Mouse (Mus musculus): Measurements from ENCODE around the gene Sco1. TPM values are rescaled to one million over a fixed set of nuclear protein-coding genes. Genes with fewer than 3 reads are reported as not detected.
A peak's percentile ranks its signal among the peaks of the same experiment; 100 is the strongest.

The Sco1 gene
- polyA plus RNA-seq, 1 experiment from 2014 or later = 17.7 TPM

- Histone ChIP-seq H3K9me3 (ENCODE audit: control insufficient read depth, low read length) (no peaks in the 10 kb centered on the region), H3K27me3 (replicated peaks; ENCODE audit: control insufficient read depth, insufficient read depth, low read length) (peaks cover 9% of the 10 kb centered on the region), H3K4me3 (ENCODE audit: low read length) (no peak overlapping the region), H3K27ac (ENCODE audit: low read length) (no peak overlapping the region), H3K9ac (ENCODE audit: low read depth, low read length) (no peak overlapping the region), H3K4me1 (ENCODE audit: control insufficient read depth, insufficient read depth, low read length) (no peaks in the 10 kb centered on the region), H3K36me3 (ENCODE audit: control insufficient read depth, insufficient read depth, low read length) (no peaks in the 10 kb centered on the region), H3K4me2 (ENCODE audit: low read depth, low read length) (no peak overlapping the region)
- 63% methylated on average over 11 of the region's 11 CpGs for WGBS
- no peak for ATAC-seq
Measured at GRCm38 (mm10) chr11:67079740-67080139, 27.3 kb downstream of the Sco1 start.

GRCm38 (mm10) chr11:67080168-67080567 lies 27.7 kb downstream of the Sco1 start:
- H3K4me1 ChIP-seq (ENCODE audit: control insufficient read depth, insufficient read depth, low read length) = no peaks in the 10 kb centered on the region
- no peak overlapping the region for H3K4me2 ChIP-seq (ENCODE audit: low read depth, low read length)
- H3K9me3 ChIP-seq (ENCODE audit: control insufficient read depth, low read length) = no peaks in the 10 kb centered on the region
- H3K9ac ChIP-seq (ENCODE audit: low read depth, low read length) = no peak overlapping the region
- no peaks in the 10 kb centered on the region for H3K36me3 ChIP-seq (ENCODE audit: control insufficient read depth, insufficient read depth, low read length)
- peaks cover 9% of the 10 kb centered on the region for H3K27me3 ChIP-seq (replicated peaks; ENCODE audit: control insufficient read depth, insufficient read depth, low read length)
- WGBS = 10% methylated on average over 3 of the region's 3 CpGs
- no peak overlapping the region for H3K27ac ChIP-seq (ENCODE audit: low read length)
- no peak overlapping the region for H3K4me3 ChIP-seq (ENCODE audit: low read length)
- peak; percentile 58 for ATAC-seq

DNA sequence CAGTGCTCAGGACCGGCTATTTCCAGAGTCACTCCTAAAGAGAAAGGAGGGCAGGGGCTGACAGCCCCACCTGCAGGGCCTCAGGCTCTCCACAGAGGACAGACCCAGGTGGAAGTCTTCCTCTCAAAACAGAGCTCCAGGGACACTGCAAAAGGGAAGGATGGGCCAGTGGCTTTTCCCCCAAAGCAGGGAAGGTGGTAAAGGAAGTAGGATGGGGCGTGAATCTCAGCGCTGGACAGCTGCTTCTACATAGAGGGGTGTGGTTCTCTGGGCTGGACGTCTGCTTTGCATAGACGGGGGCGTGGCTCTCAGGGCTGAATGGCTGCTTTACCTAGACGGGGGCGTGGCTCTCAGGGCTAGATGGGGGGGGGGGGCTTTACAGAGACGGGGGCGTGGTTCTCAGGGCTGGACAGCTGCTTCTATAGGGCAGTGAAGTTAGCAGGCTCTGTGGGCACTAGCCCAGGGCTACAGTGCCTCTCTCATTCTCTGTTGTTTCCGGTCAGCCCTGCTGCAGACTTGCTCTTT lies 28.7 kb downstream of the Sco1 start:
- peaks cover 9% of the 10 kb centered on the region for H3K27me3 ChIP-seq (replicated peaks; ENCODE audit: control insufficient read depth, insufficient read depth, low read length)
- H3K36me3 ChIP-seq (ENCODE audit: control insufficient read depth, insufficient read depth, low read length) = no peaks in the 10 kb centered on the region
- no peak overlapping the region for H3K4me2 ChIP-seq (ENCODE audit: low read depth, low read length)
- ATAC-seq = peak; percentile 89
- peaks cover 2% of the 10 kb centered on the region for H3K4me1 ChIP-seq (ENCODE audit: control insufficient read depth, insufficient read depth, low read length)
- no peak overlapping the region for H3K9ac ChIP-seq (ENCODE audit: low read depth, low read length)
- H3K27ac ChIP-seq (ENCODE audit: low read length) = no peak overlapping the region
- WGBS = 6% methylated on average over 11 of the region's 11 CpGs
- no peak overlapping the region for H3K4me3 ChIP-seq (ENCODE audit: low read length)
- no peaks in the 10 kb centered on the region for H3K9me3 ChIP-seq (ENCODE audit: control insufficient read depth, low read length)

GRCm38 (mm10) chr11:67082188-67082587 lies 29.7 kb downstream of the Sco1 start:
- ATAC-seq = no peak
- Histone ChIP-seq H3K4me2 (ENCODE audit: low read depth, low read length) (no peak overlapping the region), H3K4me1 (ENCODE audit: control insufficient read depth, insufficient read depth, low read length) (peaks cover 7% of the 10 kb centered on the region), H3K36me3 (ENCODE audit: control insufficient read depth, insufficient read depth, low read length) (no peaks in the 10 kb centered on the region), H3K4me3 (ENCODE audit: low read length) (no peak overlapping the region), H3K27me3 (replicated peaks; ENCODE audit: control insufficient read depth, insufficient read depth, low read length) (peaks cover 9% of the 10 kb centered on the region), H3K9me3 (ENCODE audit: control insufficient read depth, low read length) (no peaks in the 10 kb centered on the region), H3K27ac (ENCODE audit: low read length) (no peak overlapping the region), H3K9ac (ENCODE audit: low read depth, low read length) (no peak overlapping the region)
- 90% methylated on average over 7 of the region's 7 CpGs for WGBS

DNA sequence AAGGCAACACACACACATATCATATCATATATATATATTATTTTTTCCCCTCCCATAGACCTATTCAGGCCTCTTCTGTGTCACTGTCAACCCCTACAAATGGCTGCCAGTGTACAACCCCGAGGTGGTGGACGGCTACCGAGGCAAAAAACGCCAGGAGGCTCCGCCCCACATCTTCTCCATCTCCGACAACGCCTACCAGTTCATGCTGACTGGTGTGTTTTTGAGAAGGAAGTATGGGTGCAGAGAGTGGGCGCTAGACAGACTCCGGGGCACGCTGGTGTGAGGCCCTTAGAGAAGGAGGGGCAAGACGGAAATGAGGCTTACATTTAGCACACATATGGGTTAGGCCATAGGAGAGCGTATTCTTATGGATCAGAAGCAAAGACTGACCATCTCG lies 30.3 kb downstream of the Sco1 start:
- no peak overlapping the region for H3K4me2 ChIP-seq (ENCODE audit: low read depth, low read length)
- no peaks in the 10 kb centered on the region for H3K9me3 ChIP-seq (ENCODE audit: control insufficient read depth, low read length)
- H3K4me3 ChIP-seq (ENCODE audit: low read length) = no peak overlapping the region
- no peak overlapping the region for H3K27ac ChIP-seq (ENCODE audit: low read length)
- no peaks in the 10 kb centered on the region for H3K36me3 ChIP-seq (ENCODE audit: control insufficient read depth, insufficient read depth, low read length)
- H3K27me3 ChIP-seq (replicated peaks; ENCODE audit: control insufficient read depth, insufficient read depth, low read length) = peaks cover 9% of the 10 kb centered on the region
- WGBS = 85% methylated on average over 13 of the region's 13 CpGs
- no peak for ATAC-seq
- H3K4me1 ChIP-seq (ENCODE audit: control insufficient read depth, insufficient read depth, low read length) = peaks cover 7% of the 10 kb centered on the region
- H3K9ac ChIP-seq (ENCODE audit: low read depth, low read length) = no peak overlapping the region

DNA sequence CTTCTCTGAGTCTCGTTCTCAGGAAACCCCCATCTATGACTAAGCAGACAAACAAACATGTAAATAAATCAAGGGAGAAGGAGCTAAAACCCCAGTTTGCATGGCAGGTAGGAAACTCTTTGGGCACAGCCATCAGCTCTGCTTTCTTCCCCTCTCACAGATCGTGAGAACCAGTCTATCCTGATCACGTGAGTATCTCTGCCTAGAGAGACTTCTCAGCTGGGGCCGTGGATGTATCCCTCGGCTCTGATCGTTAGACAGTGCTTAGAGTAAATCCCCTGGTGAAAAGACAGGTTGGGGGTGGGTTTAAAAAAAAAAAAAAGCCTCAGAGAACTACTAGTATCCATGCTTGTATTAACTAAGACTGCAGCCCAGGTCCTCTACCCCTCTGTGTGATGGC lies 30.8 kb downstream of the Sco1 start:
- no peak overlapping the region for H3K4me2 ChIP-seq (ENCODE audit: low read depth, low read length)
- no peak overlapping the region for H3K27ac ChIP-seq (ENCODE audit: low read length)
- H3K9ac ChIP-seq (ENCODE audit: low read depth, low read length) = no peak overlapping the region
- no peak overlapping the region for H3K4me3 ChIP-seq (ENCODE audit: low read length)
- 77% methylated on average over 6 of the region's 6 CpGs for WGBS
- H3K4me1 ChIP-seq (ENCODE audit: control insufficient read depth, insufficient read depth, low read length) = peaks cover 7% of the 10 kb centered on the region
- ATAC-seq = no peak
- no peaks in the 10 kb centered on the region for H3K9me3 ChIP-seq (ENCODE audit: control insufficient read depth, low read length)
- peaks cover 9% of the 10 kb centered on the region for H3K27me3 ChIP-seq (replicated peaks; ENCODE audit: control insufficient read depth, insufficient read depth, low read length)
- no peaks in the 10 kb centered on the region for H3K36me3 ChIP-seq (ENCODE audit: control insufficient read depth, insufficient read depth, low read length)

DNA sequence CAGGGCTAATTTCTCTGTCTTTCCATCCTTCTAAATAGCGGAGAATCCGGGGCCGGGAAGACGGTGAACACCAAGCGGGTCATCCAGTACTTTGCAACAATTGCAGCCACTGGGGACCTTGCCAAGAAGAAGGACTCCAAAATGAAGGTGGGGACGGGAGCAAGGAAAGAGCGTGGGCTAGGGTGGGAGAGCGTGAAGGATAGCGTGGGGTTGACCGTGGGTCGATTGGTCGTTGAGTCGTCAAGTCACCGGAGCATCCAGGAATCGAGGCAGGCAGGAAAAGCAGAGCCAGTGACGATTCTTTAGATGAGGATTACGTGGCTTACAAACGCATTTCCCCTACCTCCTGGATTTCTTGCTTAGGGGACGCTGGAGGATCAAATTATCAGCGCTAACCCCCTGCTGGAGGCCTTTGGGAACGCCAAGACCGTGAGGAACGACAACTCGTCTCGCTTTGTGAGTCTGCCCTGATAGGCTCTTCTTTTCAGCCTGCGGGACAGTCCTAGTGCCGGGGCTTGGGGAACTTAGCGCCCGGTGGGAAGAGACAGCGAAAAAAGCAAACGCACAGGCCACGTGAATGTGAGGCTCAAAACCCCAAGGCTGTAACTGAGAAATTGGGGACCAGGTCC lies 31.4 kb downstream of the Sco1 start:
- Histone ChIP-seq H3K27ac (ENCODE audit: low read length) (no peak overlapping the region), H3K27me3 (replicated peaks; ENCODE audit: control insufficient read depth, insufficient read depth, low read length) (peaks cover 9% of the 10 kb centered on the region), H3K9ac (ENCODE audit: low read depth, low read length) (no peak overlapping the region), H3K9me3 (ENCODE audit: control insufficient read depth, low read length) (no peaks in the 10 kb centered on the region), H3K36me3 (ENCODE audit: control insufficient read depth, insufficient read depth, low read length) (no peaks in the 10 kb centered on the region), H3K4me3 (ENCODE audit: low read length) (no peak overlapping the region), H3K4me2 (ENCODE audit: low read depth, low read length) (no peak overlapping the region), H3K4me1 (ENCODE audit: control insufficient read depth, insufficient read depth, low read length) (peaks cover 7% of the 10 kb centered on the region)
- ATAC-seq = no peak
- WGBS = 46% methylated on average over 32 of the region's 32 CpGs

DNA sequence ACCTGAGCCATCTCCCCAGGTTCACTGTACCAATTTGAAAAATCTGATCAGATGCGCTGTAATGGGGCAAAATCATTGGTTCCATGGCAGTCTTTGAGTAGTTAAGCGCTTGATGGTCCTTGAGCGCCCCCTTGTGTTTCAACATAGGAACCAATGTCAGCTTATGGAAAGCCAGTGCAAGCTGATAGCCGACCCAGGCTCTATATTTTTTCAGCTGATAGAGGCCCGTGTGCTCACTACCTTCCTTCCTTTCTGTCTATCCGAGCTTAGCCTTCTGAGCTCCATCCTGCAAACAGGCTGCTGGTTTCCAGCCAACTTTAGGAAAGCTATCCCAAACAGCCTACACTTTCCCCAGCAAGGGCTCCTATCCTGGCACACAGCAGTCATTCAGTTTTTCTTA lies 33.0 kb downstream of the Sco1 start:
- H3K9ac ChIP-seq (ENCODE audit: low read depth, low read length) = no peak overlapping the region
- peaks cover 9% of the 10 kb centered on the region for H3K27me3 ChIP-seq (replicated peaks; ENCODE audit: control insufficient read depth, insufficient read depth, low read length)
- peaks cover 7% of the 10 kb centered on the region for H3K4me1 ChIP-seq (ENCODE audit: control insufficient read depth, insufficient read depth, low read length)
- H3K4me3 ChIP-seq (ENCODE audit: low read length) = no peak overlapping the region
- H3K4me2 ChIP-seq (ENCODE audit: low read depth, low read length) = no peak overlapping the region
- peak; percentile 27; the same call in 1 of the 2 replicates for ATAC-seq
- H3K9me3 ChIP-seq (ENCODE audit: control insufficient read depth, low read length) = no peaks in the 10 kb centered on the region
- H3K27ac ChIP-seq (ENCODE audit: low read length) = no peak overlapping the region
- 3% methylated on average over 6 of the region's 6 CpGs for WGBS
- H3K36me3 ChIP-seq (ENCODE audit: control insufficient read depth, insufficient read depth, low read length) = no peaks in the 10 kb centered on the region

DNA sequence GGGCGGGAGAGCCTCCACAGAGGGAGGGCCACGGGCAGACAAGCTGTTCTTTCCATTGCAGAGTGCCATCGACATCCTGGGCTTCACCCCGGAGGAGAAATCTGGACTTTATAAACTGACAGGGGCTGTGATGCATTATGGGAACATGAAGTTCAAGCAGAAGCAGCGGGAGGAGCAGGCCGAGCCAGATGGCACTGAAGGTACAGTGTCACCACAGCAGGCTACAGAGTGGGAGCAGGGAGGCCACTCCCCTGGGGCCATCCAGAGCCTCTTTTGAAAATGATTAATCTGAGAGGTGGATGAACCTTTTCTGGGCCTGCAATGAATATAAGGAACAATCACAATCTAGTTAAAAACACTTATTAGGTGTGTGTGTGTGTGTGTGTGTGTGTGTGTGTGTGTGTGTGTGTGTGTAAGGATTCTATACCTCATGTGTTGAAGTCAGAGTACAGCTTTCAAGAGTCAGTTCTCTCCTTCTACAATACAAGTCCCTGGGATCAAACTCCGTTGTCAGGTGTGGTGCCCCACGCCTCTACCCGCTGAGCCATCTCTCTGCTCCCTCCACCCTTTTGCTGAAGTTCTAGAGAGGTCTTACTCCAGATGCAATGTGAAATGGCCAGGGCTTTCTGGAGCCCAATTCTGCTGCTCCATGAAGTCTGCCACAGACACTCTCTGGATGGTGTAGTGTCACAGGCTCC lies 34.1 kb downstream of the Sco1 start:
- 40% methylated on average over 9 of the region's 9 CpGs for WGBS
- Histone ChIP-seq H3K4me3 (ENCODE audit: low read length) (no peak overlapping the region), H3K9ac (ENCODE audit: low read depth, low read length) (no peak overlapping the region), H3K4me1 (ENCODE audit: control insufficient read depth, insufficient read depth, low read length) (peaks cover 7% of the 10 kb centered on the region), H3K4me2 (ENCODE audit: low read depth, low read length) (no peak overlapping the region), H3K9me3 (ENCODE audit: control insufficient read depth, low read length) (no peaks in the 10 kb centered on the region), H3K27me3 (replicated peaks; ENCODE audit: control insufficient read depth, insufficient read depth, low read length) (peaks cover 9% of the 10 kb centered on the region), H3K27ac (ENCODE audit: low read length) (no peak overlapping the region), H3K36me3 (ENCODE audit: control insufficient read depth, insufficient read depth, low read length) (no peaks in the 10 kb centered on the region)
- ATAC-seq = peak; percentile 83

Data from intestine, embryonic 16.5 days (tissue).